Mouse (Mus musculus) skeletal muscle tissue, postnatal 0 days (tissue): ENCODE data around the gene Gm8050. TPM values are rescaled to one million over a fixed set of nuclear protein-coding genes. Genes with fewer than 3 reads are reported as not detected.

ENCODE experiments used
- polyA plus RNA-seq: library from polyadenylated mRNA; unstranded; fragments of >200 nt; fragmentation: Nextera tagmentation; extraction: Ambion mirVana; gene quantifications from 2 replicates; pipeline ENCODE4 v1.2.1, GENCODE M21; 2015

The Gm8050 gene
- polyA plus RNA-seq: not detected in 2 replicates

GRCm38 (mm10) chr14:6720151-6720550, at the start of gene Gm8050:
Gene Gm8050, minus strand, starts transcription at chr14:6720251.

DNA sequence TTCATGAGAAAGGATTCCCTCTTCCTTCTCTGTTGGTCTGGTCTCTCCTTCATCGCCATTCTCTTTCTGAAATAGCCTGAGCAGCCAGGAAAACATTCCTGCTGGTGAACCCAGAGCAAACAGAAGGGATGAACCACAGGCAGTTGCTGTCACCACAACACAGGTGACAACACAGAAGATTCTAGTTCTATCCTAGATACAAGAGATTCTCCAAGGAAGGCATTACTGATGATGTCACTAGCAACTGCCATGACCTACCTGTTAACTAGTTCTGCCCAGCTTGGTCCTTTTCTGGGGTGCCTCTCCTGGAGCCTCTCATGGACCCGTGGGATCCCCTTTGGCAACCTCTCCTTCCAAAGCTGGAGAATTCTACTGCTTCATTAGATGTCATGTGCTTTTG, 22.2 kb upstream of the Gm8050 start, which contains the start of gene Gm3636:
Gene Gm3636, minus strand, starts transcription at position 101 of the 400 bp plus-strand sequence.

DNA sequence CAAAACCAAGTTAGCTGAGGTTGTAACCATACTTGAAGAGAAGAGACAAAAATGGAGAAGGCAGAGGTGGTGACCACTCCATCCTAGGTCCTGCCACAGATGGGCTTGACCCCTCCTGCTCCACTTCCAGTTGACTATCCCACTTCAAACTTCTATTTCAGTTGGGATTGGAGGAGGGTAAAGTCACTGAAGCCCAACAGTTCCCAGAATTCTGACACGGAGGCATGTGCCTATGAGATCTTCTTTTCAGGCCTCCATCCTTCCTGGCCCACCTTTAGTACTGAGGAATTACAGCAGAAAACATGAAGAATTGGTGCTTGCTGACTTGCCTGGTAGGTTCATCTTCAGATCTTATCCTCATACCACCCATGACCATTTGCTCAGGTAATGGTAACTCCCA, 36.0 kb downstream of the Gm8050 start, which contains the start of gene Gm10251:
Gene Gm10251, minus strand, starts transcription at position 101 of the 400 bp plus-strand sequence.

Other genes with a start within 250 kb of the Gm8050 start
- gene Gm8356, start 183.0 kb downstream of the Gm8050 start, polyA plus RNA-seq: not detected in 2 replicates
- gene Gm3629, start 129.6 kb downstream of the Gm8050 start, polyA plus RNA-seq: not detected in 2 replicates
- gene Gm3460, start 97.8 kb downstream of the Gm8050 start, polyA plus RNA-seq: not detected in 2 replicates
- gene Gm10251, start 36.1 kb downstream of the Gm8050 start, polyA plus RNA-seq: not detected in 2 replicates
- 5.2 and 5.5 TPM in 2 replicates for gene Gm3636, start 22.1 kb upstream of the Gm8050 start, polyA plus RNA-seq
- gene Gm8362, start 54.2 kb upstream of the Gm8050 start, polyA plus RNA-seq: not detected in 2 replicates
- gene Gm3642, start 120.1 kb upstream of the Gm8050 start, polyA plus RNA-seq: 0.09 TPM in 1 of 2 replicates, not detected in the other
- 3.1 and 4.0 TPM in 2 replicates for gene Gm3667, start 169.7 kb upstream of the Gm8050 start, polyA plus RNA-seq